Mouse (Mus musculus) myocyte (in vitro differentiated cells): ENCODE measurements around the gene Asb3.
"Not testable (repeated sequence)": the region's sequence is repeated elsewhere in the genome, so short reads cannot be mapped to it uniquely, and the experiment has no call there.

Source experiments
- CEBPB ChIP-seq: IDR thresholded peaks from 2 replicates; pipeline ENCODE4 v1.6.1; 2011; ENCODE audit warnings: mild to moderate bottlenecking, moderate library complexity; ENCODE audit not compliant: poor library complexity, insufficient read depth, severe bottlenecking
- E2F4 ChIP-seq: IDR thresholded peaks from one replicate; pipeline ENCODE4 v1.6.1; 2011; ENCODE audit warnings: mild to moderate bottlenecking, control low read depth, moderate library complexity; ENCODE audit not compliant: insufficient read depth
- MAX ChIP-seq: IDR thresholded peaks from one replicate; pipeline ENCODE4 v1.6.1; 2011; ENCODE audit warnings: low read depth, mild to moderate bottlenecking, control low read depth
- MYOD1 ChIP-seq, 3 experiments: IDR thresholded peaks; one replicate each; pipeline ENCODE4 v1.6.1; 2011; ENCODE audit warnings: control low read depth in 2 of 3, low read depth in 2 of 3, mild to moderate bottlenecking in 2 of 3, moderate library complexity in 1 of 3; ENCODE audit not compliant: insufficient read length in 2 of 3, control insufficient read depth in 1 of 3
- MYOG ChIP-seq, 3 experiments: IDR thresholded peaks; one replicate each; pipeline ENCODE4 v1.6.1; 2011; ENCODE audit warnings: control low read depth in 2 of 3, low read depth in 2 of 3, mild to moderate bottlenecking in 2 of 3; ENCODE audit not compliant: insufficient read length in 2 of 3, control insufficient read depth in 1 of 3, insufficient read depth in 1 of 3
- POLR2A ChIP-seq: IDR thresholded peaks from one replicate; pipeline ENCODE4 v1.6.1; 2011; ENCODE audit warnings: low read depth, mild to moderate bottlenecking, control low read depth, moderate library complexity; ENCODE audit not compliant: insufficient read length
- POLR2AphosphoS2 ChIP-seq: IDR thresholded peaks from one replicate; pipeline ENCODE4 v1.6.1; 2011; ENCODE audit warnings: low read depth, control low read depth; ENCODE audit not compliant: insufficient read length
- REST ChIP-seq: IDR thresholded peaks from one replicate; pipeline ENCODE4 v1.6.1; 2011; ENCODE audit warnings: mild to moderate bottlenecking, control low read depth, moderate library complexity; ENCODE audit not compliant: insufficient read depth, insufficient read length
- TCF12 ChIP-seq: IDR thresholded peaks from one replicate; pipeline ENCODE4 v1.6.1; 2011; ENCODE audit warnings: mild to moderate bottlenecking, control low read depth; ENCODE audit not compliant: poor library complexity, insufficient read depth, severe bottlenecking
- TCF3 ChIP-seq: IDR thresholded peaks from one replicate; pipeline ENCODE4 v1.6.1; 2011; ENCODE audit warnings: low read depth, control low read depth; ENCODE audit not compliant: insufficient read length
- USF1 ChIP-seq: IDR thresholded peaks from one replicate; pipeline ENCODE4 v1.6.1; 2011; ENCODE audit warnings: low read depth, mild to moderate bottlenecking, control low read depth, moderate library complexity

DNA sequence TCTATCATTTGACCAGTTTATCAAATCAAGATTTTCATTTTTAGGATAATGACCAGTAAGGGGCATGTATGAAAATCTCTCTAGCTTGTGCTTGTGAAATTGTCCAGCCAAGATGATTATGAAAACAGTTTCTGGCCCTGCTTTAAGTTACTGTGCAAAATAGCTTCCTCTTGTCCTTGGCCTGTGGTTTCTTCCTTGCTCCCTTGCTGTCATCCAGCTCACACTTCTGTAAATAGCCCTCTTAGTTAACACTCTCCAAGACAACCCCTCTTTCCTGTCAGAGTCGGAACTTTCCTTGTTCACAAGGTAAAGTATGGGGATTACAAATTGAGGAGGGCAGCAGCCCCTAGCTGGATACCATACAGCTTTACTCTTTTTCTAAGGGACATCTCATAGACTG, 253.2 kb downstream of the Asb3 start:
- TF ChIP-seq USF1; POLR2A; MYOD1 (IDR thresholded peaks at IDR 0.05; ENCODE audit: control insufficient read depth in 1 of 3, insufficient read length in 2 of 3, low read depth in 2 of 3); MYOG (IDR thresholded peaks at IDR 0.05; ENCODE audit: control insufficient read depth in 1 of 3, insufficient read depth in 1 of 3, insufficient read length in 2 of 3, low read depth in 2 of 3); E2F4; MAX; POLR2AphosphoS2; CEBPB; TCF3; TCF12; REST: not testable (repeated sequence)
